In the genomic region with DNA sequence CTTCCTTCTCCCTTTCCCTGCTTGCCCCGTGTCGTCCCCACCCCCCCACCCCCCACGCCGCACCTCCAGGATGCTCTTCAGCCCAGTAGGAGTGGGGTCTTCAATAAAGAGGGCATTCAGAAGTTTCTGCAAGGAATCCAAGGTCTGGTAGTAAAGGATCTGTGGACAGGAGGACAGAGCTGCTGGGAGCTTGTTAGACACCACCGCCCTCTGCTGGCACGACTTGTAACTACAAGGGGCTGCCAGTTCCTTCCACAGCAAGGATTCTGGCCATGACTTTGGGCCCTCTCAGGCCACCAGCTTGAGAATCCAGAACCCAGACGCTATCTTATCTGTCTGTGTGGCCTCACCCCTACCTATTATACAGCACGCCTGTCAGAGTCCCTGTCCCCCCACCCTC, we compare ENCODE assay signal across 8 mouse cellular contexts. TPM values are rescaled to one million over a fixed set of nuclear protein-coding genes. Genes with fewer than 3 reads are reported as not detected.
A peak's percentile ranks its signal among the peaks of the same experiment; 100 is the strongest.
DNase-seq lines count a peak whose midpoint lies in the region; ATAC-seq and TF ChIP-seq lines count a peak whose summit lies in the region.

No protein-coding gene starts in this region.

- ATAC-seq in heart, postnatal 0 days (ENCODE audit: insufficient read depth, low read depth) = peak; percentile 47
- ATAC-seq in liver, postnatal 0 days = peak; percentile 62
- peak; percentile 26; the same call in 1 of the 2 replicates for ATAC-seq in neural tube, embryonic 15.5 days (ENCODE audit: low FRiP score)

- peak; percentile 96 for TF ChIP-seq RAD21 in CH12.LX (IDR thresholded peaks at IDR 0.05; ENCODE audit: low read depth, low read length)

- H3K4me2 ChIP-seq in CH12.LX (ENCODE audit: insufficient read depth, low read depth, poor library complexity, severe bottlenecking) = peak overlapping the region; percentile 54; the same call in 1 of the 2 replicates
- H3K4me2 ChIP-seq in heart, postnatal 0 days (ENCODE audit: low read depth, low read length) = peak overlapping the region; percentile 42
- H3K4me2 ChIP-seq in liver, postnatal 0 days (ENCODE audit: low read depth, low read length) = peak overlapping the region; percentile 44
- peak overlapping the region; percentile 36; the same call in 1 of the 2 replicates for H3K4me2 ChIP-seq in neural tube, embryonic 15.5 days

- no peaks in the 10 kb centered on the region for H3K79me2 ChIP-seq in CH12.LX (replicated peaks; ENCODE audit: control insufficient read depth, extremely low read depth, insufficient read depth, poor library complexity, severe bottlenecking)

- 2% methylated on average over 8 of the region's 8 CpGs for WGBS in heart, postnatal 0 days
- 1% methylated on average over 8 of the region's 8 CpGs for WGBS in liver, postnatal 0 days (ENCODE audit: insufficient replicate concordance)
- WGBS in neural tube, embryonic 15.5 days = under 1% methylated on average over 8 of the region's 8 CpGs

- H3K9me3 ChIP-seq in CH12.LX (replicated peaks; ENCODE audit: low read length) = no peaks in the 10 kb centered on the region
- no peaks in the 10 kb centered on the region for H3K9me3 ChIP-seq in heart, postnatal 0 days (replicated peaks; ENCODE audit: control insufficient read depth, low read length)
- H3K9me3 ChIP-seq in liver, postnatal 0 days (ENCODE audit: low read length) = no peaks in the 10 kb centered on the region
- H3K9me3 ChIP-seq in neural tube, embryonic 15.5 days (replicated peaks) = no peaks in the 10 kb centered on the region

- in situ Hi-C loops in CH12.LX (cut with MboI; ENCODE audit: low pct_ligation_motif_present, low pct_unique_long_range_greater_than_20kb, low sequenced_read_pairs) = loop anchor here (5.0 kb wide), 1 partner anchor 81 kb away; no protein-coding TSS in a partner anchor

- peak; percentile 69 for DNase-seq in CH12.LX (ENCODE audit: extremely low read depth)
- DNase-seq in c-Kit-negative CD71-positive TER-119-positive erythroid progenitor cells, embryonic 14.5 days (ENCODE audit: low read depth, low spot score) = peak; percentile 65
- peak; percentile 24 for DNase-seq in fibroblast of lung, adult 2 months (ENCODE audit: low read depth)
- peak; percentile 76 for DNase-seq in heart, postnatal 0 days (ENCODE audit: low spot score)
- DNase-seq in layer of hippocampus, adult 11-12 months (ENCODE audit: low spot score) = peak; percentile 85
- peak; percentile 89 for DNase-seq in liver, postnatal 0 days

- no peak for TF ChIP-seq POLR2A in CH12.LX (IDR thresholded peaks at IDR 0.05; ENCODE audit: low read depth, low read length)
- no peak for TF ChIP-seq POLR2A in testis, adult 2 months (IDR thresholded peaks at IDR 0.05; ENCODE audit: control insufficient read depth, low read depth, low read length)

- H3K27ac ChIP-seq in CH12.LX (ENCODE audit: insufficient read depth, low read depth) = no peak overlapping the region
- no peak overlapping the region for H3K27ac ChIP-seq in heart, postnatal 0 days (ENCODE audit: low read depth)
- H3K27ac ChIP-seq in liver, postnatal 0 days (ENCODE audit: low read depth) = no peak overlapping the region
- H3K27ac ChIP-seq in neural tube, embryonic 15.5 days (replicated peaks) = no peak overlapping the region
- H3K27ac ChIP-seq in testis, adult 2 months (ENCODE audit: control insufficient read depth, insufficient read depth, low read depth, low read length) = no peak overlapping the region

- dilution Hi-C loops in CH12.LX (cut with MboI; ENCODE audit: extremely low pct_ligation_motif_present, extremely low pct_unique_long_range_greater_than_20kb, low sequenced_read_pairs) = no loop called here

- peaks cover 74% of the 10 kb centered on the region for H3K27me3 ChIP-seq in CH12.LX (replicated peaks)
- H3K27me3 ChIP-seq in heart, postnatal 0 days (ENCODE audit: control insufficient read depth, insufficient read depth, low read length) = 0 out of 2 replicates have a peak, but pooled peaks cover 9% of the 10 kb centered on the region
- 0 out of 2 replicates have a peak, but pooled peaks cover 3% of the 10 kb centered on the region for H3K27me3 ChIP-seq in liver, postnatal 0 days (ENCODE audit: insufficient read depth, low read length)
- no peaks in the 10 kb centered on the region for H3K27me3 ChIP-seq in neural tube, embryonic 15.5 days (replicated peaks)
- no peaks in the 10 kb centered on the region for H3K27me3 ChIP-seq in testis, adult 2 months (ENCODE audit: control insufficient read depth, insufficient read depth, low read length)

- H3K9ac ChIP-seq in CH12.LX (ENCODE audit: insufficient read depth, low read depth) = no peak overlapping the region
- no peak overlapping the region for H3K9ac ChIP-seq in heart, postnatal 0 days (replicated peaks; ENCODE audit: low read depth, low read length)
- no peak overlapping the region for H3K9ac ChIP-seq in liver, postnatal 0 days (replicated peaks)
- H3K9ac ChIP-seq in neural tube, embryonic 15.5 days (replicated peaks) = no peak overlapping the region

- no peak for TF ChIP-seq EP300 in CH12.LX (IDR thresholded peaks at IDR 0.05; ENCODE audit: low read length)
- TF ChIP-seq EP300 in heart, postnatal 0 days (IDR thresholded peaks at IDR 0.05; ENCODE audit: low read depth) = no peak
- no peak for TF ChIP-seq EP300 in liver, postnatal 0 days (IDR thresholded peaks at IDR 0.05; ENCODE audit: low read depth)

- H3K4me3 ChIP-seq in CH12.LX (replicated peaks in 1 of 3; ENCODE audit: low read depth in 2 of 3, low read length in 2 of 3, poor library complexity in 1 of 3) = no peak overlapping the region
- no peak overlapping the region for H3K4me3 ChIP-seq in heart, postnatal 0 days (ENCODE audit: low read depth, low read length)
- no peak overlapping the region for H3K4me3 ChIP-seq in liver, postnatal 0 days (ENCODE audit: low read depth, low read length)
- H3K4me3 ChIP-seq in neural tube, embryonic 15.5 days (replicated peaks) = no peak overlapping the region
- H3K4me3 ChIP-seq in testis, adult 2 months (ENCODE audit: control insufficient read depth, low read depth, low read length) = no peak overlapping the region

- no peaks in the 10 kb centered on the region for H3K4me1 ChIP-seq in CH12.LX (ENCODE audit: control insufficient read depth in 1 of 2, insufficient read depth in 2 of 2)
- no peaks in the 10 kb centered on the region for H3K4me1 ChIP-seq in heart, postnatal 0 days (ENCODE audit: control insufficient read depth, insufficient read depth)
- H3K4me1 ChIP-seq in liver, postnatal 0 days (ENCODE audit: insufficient read depth) = no peaks in the 10 kb centered on the region
- H3K4me1 ChIP-seq in neural tube, embryonic 15.5 days = peaks cover 20% of the 10 kb centered on the region
- H3K4me1 ChIP-seq in testis, adult 2 months (ENCODE audit: control insufficient read depth, insufficient read depth, low read length) = peaks cover 2% of the 10 kb centered on the region

- H3K36me3 ChIP-seq in CH12.LX (replicated peaks in 1 of 2; ENCODE audit: control insufficient read depth in 1 of 2, insufficient read depth in 1 of 2, low read length in 1 of 2) = no peaks in the 10 kb centered on the region
- H3K36me3 ChIP-seq in heart, postnatal 0 days (replicated peaks; ENCODE audit: control insufficient read depth, insufficient read depth, low read length) = no peaks in the 10 kb centered on the region
- no peaks in the 10 kb centered on the region for H3K36me3 ChIP-seq in liver, postnatal 0 days (replicated peaks; ENCODE audit: insufficient read depth, low read length)
- no peaks in the 10 kb centered on the region for H3K36me3 ChIP-seq in neural tube, embryonic 15.5 days
- H3K36me3 ChIP-seq in testis, adult 2 months (ENCODE audit: control insufficient read depth, insufficient read depth, low read length) = no peaks in the 10 kb centered on the region

- TF ChIP-seq CTCF in CH12.LX (conservative IDR thresholded peaks at IDR 0.05 in 1 of 2, IDR thresholded peaks at IDR 0.05 in 1 of 2; ENCODE audit: low read depth in 2 of 2, low read length in 2 of 2) = peak; percentile 97
- peak; percentile 92 for TF ChIP-seq CTCF in heart, postnatal 0 days (IDR thresholded peaks at IDR 0.05; ENCODE audit: low read depth)
- TF ChIP-seq CTCF in liver, postnatal 0 days (IDR thresholded peaks at IDR 0.05; ENCODE audit: low read depth) = peak; percentile 96
- peak; percentile 96 for TF ChIP-seq CTCF in testis, adult 2 months (IDR thresholded peaks at IDR 0.05; ENCODE audit: control insufficient read depth, insufficient read depth, insufficient replicate concordance, low read depth, low read length)

RNA-seq across cellular contexts. Expression of a gene that starts 22.3 kb away (rescaled TPM):
- 0.04 TPM in 1 of 2 replicates, not detected in the other for total RNA-seq in CH12.LX (2012; rRNA removed)
- not detected in 2 replicates for total RNA-seq in CH12.LX (2014; rRNA removed)
- polyA plus RNA-seq in CH12.LX (2012; ENCODE audit: insufficient read length, low read depth) = not detected in 2 replicates
- 0.15 and 2.1 TPM in 2 replicates for total RNA-seq in heart, postnatal 0 days (2014; rRNA removed; ENCODE audit: low replicate concordance)
- 0.33 and 0.43 TPM in 2 replicates for polyA plus RNA-seq in heart, postnatal 0 days (2015; fragmentation: Nextera tagmentation; extraction: Ambion mirVana)
- 0.07 and 0.08 TPM in 2 replicates for polyA plus RNA-seq in liver, postnatal 0 days (2015; fragmentation: Nextera tagmentation; extraction: Ambion mirVana)
- polyA plus RNA-seq in neural tube, embryonic 15.5 days (2015; fragmentation: Nextera tagmentation; extraction: Ambion mirVana) = 0.33 and 0.38 TPM in 2 replicates
- 158 and 166 TPM in 2 replicates for polyA plus RNA-seq in testis, adult 2 months (2012; rRNA removed)

RNA-seq across cellular contexts. Expression of a gene that starts 25.3 kb away (rescaled TPM):
- total RNA-seq in CH12.LX (2012; rRNA removed) = 0.34 and 0.38 TPM in 2 replicates
- total RNA-seq in CH12.LX (2014; rRNA removed) = 0.11 TPM in 1 of 2 replicates, not detected in the other
- 0.24 TPM in 1 of 2 replicates, not detected in the other for polyA plus RNA-seq in CH12.LX (2012; ENCODE audit: insufficient read length, low read depth)
- total RNA-seq in heart, postnatal 0 days (2014; rRNA removed; ENCODE audit: low replicate concordance) = 1.7 TPM in 1 of 2 replicates, not detected in the other
- polyA plus RNA-seq in heart, postnatal 0 days (2015; fragmentation: Nextera tagmentation; extraction: Ambion mirVana) = 0.10 TPM in 1 of 2 replicates, not detected in the other
- 0.07 TPM in 1 of 2 replicates, not detected in the other for polyA plus RNA-seq in liver, postnatal 0 days (2015; fragmentation: Nextera tagmentation; extraction: Ambion mirVana)
- polyA plus RNA-seq in neural tube, embryonic 15.5 days (2015; fragmentation: Nextera tagmentation; extraction: Ambion mirVana) = 0.10 TPM in 1 of 2 replicates, not detected in the other
- polyA plus RNA-seq in testis, adult 2 months (2012; rRNA removed) = 1.0 and 1.1 TPM in 2 replicates

RNA-seq across cellular contexts. Expression of a gene that starts 29.7 kb away (rescaled TPM):
- total RNA-seq in CH12.LX (2012; rRNA removed) = 47.8 and 51.3 TPM in 2 replicates
- 61.8 and 66.3 TPM in 2 replicates for total RNA-seq in CH12.LX (2014; rRNA removed)
- polyA plus RNA-seq in CH12.LX (2012; ENCODE audit: insufficient read length, low read depth) = 50.2 and 50.9 TPM in 2 replicates
- 58.9 and 60.1 TPM in 2 replicates for total RNA-seq in heart, postnatal 0 days (2014; rRNA removed; ENCODE audit: low replicate concordance)
- polyA plus RNA-seq in heart, postnatal 0 days (2015; fragmentation: Nextera tagmentation; extraction: Ambion mirVana) = 30.5 and 35.1 TPM in 2 replicates
- 18.3 and 19.5 TPM in 2 replicates for polyA plus RNA-seq in liver, postnatal 0 days (2015; fragmentation: Nextera tagmentation; extraction: Ambion mirVana)
- polyA plus RNA-seq in neural tube, embryonic 15.5 days (2015; fragmentation: Nextera tagmentation; extraction: Ambion mirVana) = 134 and 149 TPM in 2 replicates
- polyA plus RNA-seq in testis, adult 2 months (2012; rRNA removed) = 155 and 159 TPM in 2 replicates

RNA-seq across cellular contexts. Expression of a gene that starts 57.5 kb away (rescaled TPM):
- total RNA-seq in CH12.LX (2012; rRNA removed) (14.9 and 17.1 TPM in 2 replicates), CH12.LX (2014; rRNA removed) (11.1 and 13.0 TPM in 2 replicates)
- polyA plus RNA-seq in CH12.LX (2012; ENCODE audit: insufficient read length, low read depth) = 9.3 and 11.1 TPM in 2 replicates
- total RNA-seq in heart, postnatal 0 days (2014; rRNA removed; ENCODE audit: low replicate concordance) = 12.3 and 46.3 TPM in 2 replicates
- 6.6 and 7.2 TPM in 2 replicates for polyA plus RNA-seq in heart, postnatal 0 days (2015; fragmentation: Nextera tagmentation; extraction: Ambion mirVana)
- 3.9 and 4.3 TPM in 2 replicates for polyA plus RNA-seq in liver, postnatal 0 days (2015; fragmentation: Nextera tagmentation; extraction: Ambion mirVana)
- 8.8 and 10.1 TPM in 2 replicates for polyA plus RNA-seq in neural tube, embryonic 15.5 days (2015; fragmentation: Nextera tagmentation; extraction: Ambion mirVana)
- 2.3 and 2.4 TPM in 2 replicates for polyA plus RNA-seq in testis, adult 2 months (2012; rRNA removed)

Comparison
In these comparisons a context has a peak if more than half of its experiments do, and no peak if none do; other contexts are left out.
1. DNase-seq: peak in every context shown above with its lines; median percentile 89 in liver, postnatal 0 days; 85 in layer of hippocampus, adult 11-12 months; 76 in heart, postnatal 0 days; 69 in CH12.LX; 65 in c-Kit-negative CD71-positive TER-119-positive erythroid progenitor cells, embryonic 14.5 days; 24 in fibroblast of lung, adult 2 months.
2. RNA of a gene that starts 22.3 kb away (polyA plus RNA-seq): 158 to 166 TPM in testis, adult 2 months; 0.33 to 0.38 TPM in neural tube, embryonic 15.5 days, 0.33 to 0.43 TPM in heart, postnatal 0 days, 0.07 to 0.08 TPM in liver, postnatal 0 days and not detected in CH12.LX; every median in the first group is over 100 times any median in the second.
3. Peak in every context shown above with its lines, with median percentiles within 50 percentile points of each other: H3K4me2 ChIP-seq, CTCF ChIP-seq and ATAC-seq.